Mouse (Mus musculus) colon, adult 2 months (tissue): Measurements from ENCODE around the gene Spag4. TPM values are rescaled to one million over a fixed set of nuclear protein-coding genes. Genes with fewer than 3 reads are reported as not detected.

Source experiments
- polyA plus RNA-seq: library from polyadenylated mRNA; depleted of rRNA; stranded (reverse); fragments of >200 nt; gene quantifications from 2 replicates; pipeline ENCODE4 v1.2.3, GENCODE M21; 2012; rRNA removed

Spag4 gene
- polyA plus RNA-seq, result 0.80 and 0.83 TPM in 2 replicates

DNA sequence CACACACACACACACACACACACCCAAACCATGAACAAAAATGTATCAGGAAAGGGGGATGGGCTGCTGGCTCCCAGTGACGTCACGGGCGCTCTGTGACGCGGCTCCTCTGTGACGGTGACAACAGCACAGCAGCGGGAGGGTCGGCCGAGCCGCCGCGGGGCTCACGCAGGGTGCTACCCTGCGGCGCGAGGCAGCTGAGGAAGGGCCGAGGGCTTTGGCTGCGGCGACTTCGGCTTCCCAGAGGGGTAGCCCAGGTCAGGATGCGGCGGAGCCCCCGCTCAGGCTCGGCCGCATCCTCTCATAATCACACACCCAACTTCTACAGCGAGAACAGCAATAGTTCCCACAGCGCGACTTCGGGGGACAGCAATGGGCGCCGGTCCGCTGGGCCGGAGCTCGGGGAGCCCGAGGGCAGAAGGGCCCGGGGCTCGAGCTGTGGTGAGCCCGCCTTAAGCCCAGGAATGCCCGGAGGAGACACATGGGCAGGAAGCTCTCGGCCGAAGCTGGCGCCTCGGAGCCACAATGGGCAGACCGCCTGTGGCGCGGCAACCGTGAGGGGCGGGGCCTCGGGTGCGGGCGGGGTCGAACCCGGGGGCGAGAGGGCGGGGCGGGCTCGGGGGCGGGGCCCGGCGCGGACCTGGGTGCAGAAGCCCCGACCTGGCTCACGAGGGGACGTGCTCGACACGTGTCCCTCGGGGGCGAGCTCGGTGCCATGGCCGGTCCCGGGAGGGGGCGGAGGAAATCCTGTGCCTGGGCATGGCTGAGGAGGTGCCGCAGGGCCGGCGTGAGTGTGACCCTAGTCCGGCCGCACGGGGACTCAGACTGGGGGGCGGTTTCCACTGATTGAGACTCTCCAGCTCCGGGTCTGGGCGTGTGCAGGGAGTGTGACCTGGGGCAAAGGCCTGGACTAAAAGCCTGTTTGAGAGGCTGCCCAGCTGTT, at the start of gene Spag4:
Gene Spag4, plus strand, starts transcription at position 77 of the 943 bp plus-strand sequence.

GRCm38 (mm10) chr2:156052816-156053215, 12.2 kb upstream of the Spag4 start, which contains the start of gene Fer1l4:
Gene Fer1l4 (minus strand): TSS chr2:156052947.

GRCm38 (mm10) chr2:156111358-156112079, 46.5 kb downstream of the Spag4 start, which contains the start of the genes Cpne1 and Rbm12:
Gene Cpne1 (minus strand): TSS chr2:156111965.
Gene Rbm12 (minus strand): TSS chr2:156111978.

Other genes with a start within 250 kb of the Spag4 start
- gene BC029722, start 245.7 kb upstream of the Spag4 start, polyA plus RNA-seq, result 34.8 and 40.6 TPM in 2 replicates
- gene Eif6, start 238.2 kb upstream of the Spag4 start, polyA plus RNA-seq, result 336 TPM in 2 replicates
- 7.2 and 7.6 TPM in 2 replicates for gene Fam83c, start 230.3 kb upstream of the Spag4 start, polyA plus RNA-seq
- 19.4 and 21.9 TPM in 2 replicates for gene Uqcc1, start 134.9 kb upstream of the Spag4 start, polyA plus RNA-seq
- gene Gm15557, start 124.4 kb upstream of the Spag4 start, polyA plus RNA-seq, result not detected in 2 replicates
- 0.13 and 0.28 TPM in 2 replicates for gene Gdf5, start 119.8 kb upstream of the Spag4 start, polyA plus RNA-seq
- 6.4 and 7.7 TPM in 2 replicates for gene Cep250, start 108.7 kb upstream of the Spag4 start, polyA plus RNA-seq
- 1.5 and 2.0 TPM in 2 replicates for gene 6430550D23Rik, start 57.2 kb upstream of the Spag4 start, polyA plus RNA-seq
- gene Ergic3, start 57.1 kb upstream of the Spag4 start, polyA plus RNA-seq, result 280 and 317 TPM in 2 replicates
- gene Fer1l4, start 12.2 kb upstream of the Spag4 start, polyA plus RNA-seq, result 2.9 and 3.4 TPM in 2 replicates
- 70.6 and 73.0 TPM in 2 replicates for gene Cpne1, start 46.8 kb downstream of the Spag4 start, polyA plus RNA-seq
- gene Rbm12, start 46.8 kb downstream of the Spag4 start, polyA plus RNA-seq, result 4.8 and 11.4 TPM in 2 replicates
- gene Gm28036, start 61.9 kb downstream of the Spag4 start, polyA plus RNA-seq, result 1.4 and 2.5 TPM in 2 replicates
- gene Romo1, start 78.9 kb downstream of the Spag4 start, polyA plus RNA-seq, result 244 and 288 TPM in 2 replicates
- gene Nfs1, start 79.0 kb downstream of the Spag4 start, polyA plus RNA-seq, result 89.5 and 91.6 TPM in 2 replicates
- 47.0 and 63.0 TPM in 2 replicates for gene Rbm39, start 115.1 kb downstream of the Spag4 start, polyA plus RNA-seq
- gene Phf20, start 131.3 kb downstream of the Spag4 start, polyA plus RNA-seq, result 11.8 and 12.1 TPM in 2 replicates
- 0.95 and 1.4 TPM in 2 replicates for gene Cnbd2, start 247.1 kb downstream of the Spag4 start, polyA plus RNA-seq
- 303 and 402 TPM in 2 replicates for gene Scand1, start 247.5 kb downstream of the Spag4 start, polyA plus RNA-seq